Mouse (Mus musculus) lung, postnatal 14 days (tissue): ENCODE measurements around the gene Slu7.
A peak's percentile ranks its signal among the peaks of the same experiment; 100 is the strongest.

ENCODE experiments used
- DNase-seq: peaks from one replicate; pipeline ENCODE4 v3.0.0; 2021

Slu7 gene

GRCm38 (mm10) chr11:43433254-43434023, at the start of gene Slu7:
Gene Slu7 (plus strand): TSS chr11:43433744.
- DNase-seq = peak; percentile 75

GRCm38 (mm10) chr11:43385055-43385649, 48.4 kb upstream of the Slu7 start:
- DNase-seq = peak; percentile 71

GRCm38 (mm10) chr11:43385716-43386115, 47.8 kb upstream of the Slu7 start:
- DNase-seq = peak; percentile 9

- DNase-seq = no peak
Measured at GRCm38 (mm10) chr11:43387004-43387880, 46.3 kb upstream of the Slu7 start.

GRCm38 (mm10) chr11:43388122-43389097, 45.1 kb upstream of the Slu7 start:
- no peak for DNase-seq

GRCm38 (mm10) chr11:43389118-43389517, 44.4 kb upstream of the Slu7 start:
- no peak for DNase-seq

- no peak for DNase-seq
Measured at GRCm38 (mm10) chr11:43392757-43393156, 40.8 kb upstream of the Slu7 start.

GRCm38 (mm10) chr11:43393325-43393724, 40.2 kb upstream of the Slu7 start:
- no peak for DNase-seq

- peak; percentile 24 for DNase-seq
Measured at GRCm38 (mm10) chr11:43395073-43395948, 38.2 kb upstream of the Slu7 start.

- no peak for DNase-seq
Measured at GRCm38 (mm10) chr11:43396246-43396645, 37.3 kb upstream of the Slu7 start.

GRCm38 (mm10) chr11:43396672-43397071, 36.9 kb upstream of the Slu7 start:
- no peak for DNase-seq

- peak; percentile 36 for DNase-seq
Measured at GRCm38 (mm10) chr11:43399297-43399696, 34.2 kb upstream of the Slu7 start.

- DNase-seq = no peak
Measured at GRCm38 (mm10) chr11:43400131-43400530, 33.4 kb upstream of the Slu7 start.

GRCm38 (mm10) chr11:43404150-43404807, 29.3 kb upstream of the Slu7 start:
- no peak for DNase-seq

GRCm38 (mm10) chr11:43408888-43409287, 24.7 kb upstream of the Slu7 start:
- no peak for DNase-seq

- DNase-seq = no peak
Measured at GRCm38 (mm10) chr11:43410291-43410690, 23.3 kb upstream of the Slu7 start.

GRCm38 (mm10) chr11:43411413-43411812, 22.1 kb upstream of the Slu7 start:
- DNase-seq = peak; percentile 82

GRCm38 (mm10) chr11:43412771-43413451, 20.6 kb upstream of the Slu7 start:
- DNase-seq = peak; percentile 88

GRCm38 (mm10) chr11:43417201-43417600, 16.3 kb upstream of the Slu7 start:
- DNase-seq = no peak

- no peak for DNase-seq
Measured at GRCm38 (mm10) chr11:43424386-43424785, 9.2 kb upstream of the Slu7 start.
